Mouse (Mus musculus) erythroblast, embryonic 14.5 days (primary cell): ENCODE data around the gene Rcor1. TPM values are rescaled to one million over a fixed set of nuclear protein-coding genes. Genes with fewer than 3 reads are reported as not detected.

ENCODE experiments used
- H3K27me3 ChIP-seq: 2 replicates; pipeline ENCODE4 v1.6.1; 2012; ENCODE audit warnings: inconsistent platforms; ENCODE audit not compliant: control insufficient read depth
- H3K36me3 ChIP-seq: 2 replicates; pipeline ENCODE4 v1.6.1; 2012; ENCODE audit warnings: mild to moderate bottlenecking, inconsistent platforms; ENCODE audit not compliant: control insufficient read depth
- H3K4me1 ChIP-seq: 2 replicates; pipeline ENCODE4 v1.6.1; 2012; ENCODE audit warnings: inconsistent platforms; ENCODE audit not compliant: control insufficient read depth
- H3K4me3 ChIP-seq: replicated peaks from 2 replicates; pipeline ENCODE3; 2012; ENCODE audit warnings: moderate library complexity, mild to moderate bottlenecking, inconsistent platforms
- H3K9me3 ChIP-seq: 2 replicates; pipeline ENCODE4 v1.6.1; 2012; ENCODE audit warnings: low read length, inconsistent platforms, mixed read lengths; ENCODE audit not compliant: control insufficient read depth
- GATA1 ChIP-seq: IDR thresholded peaks from 2 replicates; pipeline ENCODE4 v1.6.1; 2012; ENCODE audit warnings: low read length, inconsistent platforms, mixed read lengths
- TAL1 ChIP-seq: IDR thresholded peaks from 3 replicates; pipeline ENCODE4 v1.6.1; 2012; ENCODE audit warnings: low read length, inconsistent platforms, mixed read lengths
- polyA plus RNA-seq: library from polyadenylated mRNA; stranded (reverse); fragments of >175 nt; gene quantifications from 2 replicates; pipeline ENCODE4 v1.2.3, GENCODE M21; 2012

Gene Rcor1
- polyA plus RNA-seq, 1 experiment = 0.44 TPM

GRCm38 (mm10) chr12:111016807-111017206, 22.3 kb upstream of the Rcor1 start:
- Histone ChIP-seq H3K9me3 (no peaks in the 10 kb centered on the region; the same call in 1 of the 2 replicates), H3K4me3 (no peak overlapping the region), H3K36me3 (no peaks in the 10 kb centered on the region), H3K4me1 (peaks cover 14% of the 10 kb centered on the region), H3K27me3 (no peaks in the 10 kb centered on the region)
- TF ChIP-seq GATA1 = no peak
- no peak for TF ChIP-seq TAL1

GRCm38 (mm10) chr12:111018068-111018467, 21.1 kb upstream of the Rcor1 start:
- Histone ChIP-seq H3K27me3 (no peaks in the 10 kb centered on the region), H3K36me3 (no peaks in the 10 kb centered on the region), H3K4me3 (no peak overlapping the region), H3K4me1 (peaks cover 8% of the 10 kb centered on the region), H3K9me3 (no peaks in the 10 kb centered on the region)
- no peak for TF ChIP-seq GATA1
- no peak for TF ChIP-seq TAL1

GRCm38 (mm10) chr12:111019086-111019485, 20.1 kb upstream of the Rcor1 start:
- TF ChIP-seq TAL1 (no peak), GATA1 (no peak)
- H3K27me3 ChIP-seq = no peaks in the 10 kb centered on the region
- no peaks in the 10 kb centered on the region for H3K36me3 ChIP-seq
- no peak overlapping the region for H3K4me3 ChIP-seq
- no peaks in the 10 kb centered on the region for H3K9me3 ChIP-seq
- peaks cover 8% of the 10 kb centered on the region for H3K4me1 ChIP-seq

- no peak for TF ChIP-seq TAL1
- no peak overlapping the region for H3K4me3 ChIP-seq
- peaks cover 8% of the 10 kb centered on the region for H3K4me1 ChIP-seq
- H3K9me3 ChIP-seq = no peaks in the 10 kb centered on the region
- H3K27me3 ChIP-seq = no peaks in the 10 kb centered on the region
- no peaks in the 10 kb centered on the region for H3K36me3 ChIP-seq
These were observed 18.0 kb upstream of the Rcor1 start for GRCm38 (mm10) chr12:111021138-111021537.

- Histone ChIP-seq H3K36me3 (no peaks in the 10 kb centered on the region), H3K4me3 (no peak overlapping the region), H3K9me3 (no peaks in the 10 kb centered on the region), H3K27me3 (no peaks in the 10 kb centered on the region), H3K4me1 (peaks cover 9% of the 10 kb centered on the region)
- no peak for TF ChIP-seq TAL1
- no peak for TF ChIP-seq GATA1
These were observed 17.6 kb upstream of the Rcor1 start for GRCm38 (mm10) chr12:111021577-111021976.

GRCm38 (mm10) chr12:111028176-111029167, 10.7 kb upstream of the Rcor1 start:
- Histone ChIP-seq H3K36me3 (peaks cover 20% of the 10 kb centered on the region), H3K9me3 (no peaks in the 10 kb centered on the region), H3K4me1 (peaks cover 61% of the 10 kb centered on the region), H3K27me3 (no peaks in the 10 kb centered on the region), H3K4me3 (peak overlapping the region; percentile 72)
- TF ChIP-seq GATA1 (peak; percentile 87), TAL1 (peak; percentile 31; the same call in 1 of the 3 replicates)

- Histone ChIP-seq H3K36me3 (peaks cover 29% of the 10 kb centered on the region), H3K4me3 (peak overlapping the region; percentile 72), H3K9me3 (no peaks in the 10 kb centered on the region), H3K4me1 (peaks cover 67% of the 10 kb centered on the region), H3K27me3 (no peaks in the 10 kb centered on the region)
- no peak for TF ChIP-seq TAL1
- 0 out of 2 replicates have a peak, but pooled peaks have one; percentile 10 for TF ChIP-seq GATA1
These were observed 9.8 kb upstream of the Rcor1 start for GRCm38 (mm10) chr12:111029291-111029890.

GRCm38 (mm10) chr12:111032839-111033238, 6.3 kb upstream of the Rcor1 start:
- TF ChIP-seq GATA1 (no peak), TAL1 (no peak)
- H3K4me3 ChIP-seq = no peak overlapping the region
- no peaks in the 10 kb centered on the region for H3K27me3 ChIP-seq
- no peaks in the 10 kb centered on the region for H3K9me3 ChIP-seq
- peaks cover 83% of the 10 kb centered on the region for H3K4me1 ChIP-seq
- H3K36me3 ChIP-seq = peaks cover 48% of the 10 kb centered on the region

GRCm38 (mm10) chr12:111035182-111035824, 3.8 kb upstream of the Rcor1 start:
- H3K36me3 ChIP-seq = peaks cover 48% of the 10 kb centered on the region
- H3K9me3 ChIP-seq = no peaks in the 10 kb centered on the region
- no peaks in the 10 kb centered on the region for H3K27me3 ChIP-seq
- H3K4me3 ChIP-seq = peak overlapping the region; percentile 31
- peaks cover 74% of the 10 kb centered on the region for H3K4me1 ChIP-seq
- no peak for TF ChIP-seq TAL1
- TF ChIP-seq GATA1 = peak; percentile 47
